Mouse (Mus musculus) liver, adult 2 months (tissue): ENCODE measurements around the gene Hps6. TPM values are rescaled to one million over a fixed set of nuclear protein-coding genes. Genes with fewer than 3 reads are reported as not detected.

Experiments
- DNase-seq: peaks from one replicate; pipeline ENCODE4 v3.0.0-alpha.2; 2011; ENCODE audit warnings: low read depth, low spot score; ENCODE audit errors: extremely low read depth
- H3K27ac ChIP-seq: fragments of 200-500 bp; replicated peaks from 2 replicates; pipeline ENCODE4 v1.5.1; 2012; ENCODE audit warnings: low read depth, mild to moderate bottlenecking, control low read depth, inconsistent platforms, low read length; ENCODE audit not compliant: insufficient read depth
- H3K27me3 ChIP-seq: fragments of 200-500 bp; 2 replicates; pipeline ENCODE4 v1.6.1; 2012; ENCODE audit warnings: mild to moderate bottlenecking, moderate library complexity, low read length, inconsistent platforms; ENCODE audit not compliant: control insufficient read depth, insufficient read depth
- H3K36me3 ChIP-seq: fragments of 200-500 bp; 2 replicates; pipeline ENCODE4 v1.6.1; 2012; ENCODE audit warnings: low read length, inconsistent platforms; ENCODE audit not compliant: control insufficient read depth, insufficient read depth
- H3K4me1 ChIP-seq: fragments of 200-500 bp; 2 replicates; pipeline ENCODE4 v1.6.1; 2011; ENCODE audit warnings: low read length; ENCODE audit not compliant: control insufficient read depth, insufficient read depth
- H3K4me3 ChIP-seq: fragments of 200-500 bp; 2 replicates; pipeline ENCODE4 v1.5.1; 2011; ENCODE audit warnings: low read depth, mild to moderate bottlenecking, control low read depth, low read length, moderate library complexity; ENCODE audit not compliant: insufficient read depth
- H3K79me2 ChIP-seq: fragments of 200-500 bp; 2 replicates; pipeline ENCODE4 v1.6.1; 2012; ENCODE audit warnings: inconsistent platforms, mild to moderate bottlenecking, low read length, moderate library complexity; ENCODE audit not compliant: control insufficient read depth, insufficient read depth
- H3K9ac ChIP-seq: fragments of 200-500 bp; 2 replicates; pipeline ENCODE4 v1.6.1; 2012; ENCODE audit warnings: low read depth, mild to moderate bottlenecking, control low read depth, inconsistent platforms, low read length
- CTCF ChIP-seq: fragments of 200-500 bp; IDR thresholded peaks from 2 replicates; pipeline ENCODE4 v1.5.1; 2011; ENCODE audit warnings: low read depth, low read length, control low read depth
- POLR2A ChIP-seq: fragments of 200-500 bp; IDR thresholded peaks from 2 replicates; pipeline ENCODE4 v1.6.1; 2011; ENCODE audit warnings: low read length, control low read depth; ENCODE audit not compliant: insufficient read depth; ENCODE audit errors: extremely low read depth
- WGBS: fragments of 180-500 bp; shearing (Covaris S2); methylation state at CpG from one replicate; pipeline ENCODE4 v1.1.7; 2018; 5-methylcytosine and 5-hydroxymethylcytosine counted together
- polyA plus RNA-seq: library from polyadenylated mRNA; depleted of rRNA; stranded (reverse); fragments of >200 nt; gene quantifications from 2 replicates; pipeline ENCODE4 v1.2.3, GENCODE M21; 2012
- total RNA-seq: library from RNA; depleted of rRNA; stranded (reverse); fragments of >200 nt; gene quantifications from 2 replicates; pipeline ENCODE4 v1.2.3, GENCODE M21; 2014

Gene Hps6
- total and polyA plus RNA-seq, 2 experiments, result 2.3 to 3.2 TPM

DNA sequence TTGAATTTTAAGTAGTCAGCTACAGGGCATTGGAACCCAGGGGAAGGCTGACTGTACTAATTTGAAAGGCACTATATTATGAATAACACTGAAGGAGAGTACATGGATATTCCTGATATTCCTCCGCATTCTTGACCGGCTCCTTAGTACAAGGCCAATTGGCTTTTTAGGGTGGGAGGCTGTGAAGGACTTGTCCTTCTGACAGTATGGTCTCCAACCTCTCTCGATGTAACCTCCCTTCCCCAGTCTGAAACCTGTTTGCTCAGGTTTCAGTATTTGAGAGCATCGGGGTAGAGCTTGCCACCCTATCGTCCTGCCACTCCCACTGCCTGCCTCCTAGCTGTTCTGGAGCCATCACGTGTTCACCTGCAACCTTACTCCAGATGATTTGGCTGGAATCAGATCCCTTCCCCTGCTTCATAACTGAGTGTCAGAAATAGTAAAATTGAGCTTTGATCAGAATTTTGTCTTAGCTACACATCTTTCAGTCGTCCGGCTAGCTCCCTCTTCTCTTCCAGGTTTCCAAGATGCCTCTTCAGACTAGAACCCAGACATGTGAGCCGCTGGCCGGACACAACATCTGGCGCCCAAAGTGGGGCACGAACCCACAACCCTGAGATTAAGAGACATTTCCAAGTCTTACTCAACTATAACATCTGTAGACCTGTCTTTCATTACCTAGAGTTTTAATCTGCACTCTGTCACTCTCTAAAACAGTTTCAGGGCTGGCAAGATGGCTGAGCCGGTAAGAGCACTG is 9.1 kb upstream of the Hps6 start:
- DNase-seq, result no peak
- WGBS, result 97% methylated on average over 13 of the region's 13 CpGs
- Histone ChIP-seq H3K79me2 (peaks cover 3% of the 10 kb centered on the region; the same call in 1 of the 2 replicates), H3K27ac (no peak overlapping the region), H3K36me3 (no peaks in the 10 kb centered on the region), H3K4me1 (peaks cover 2% of the 10 kb centered on the region; the same call in 1 of the 2 replicates), H3K4me3 (no peak overlapping the region), H3K9ac (no peak overlapping the region), H3K27me3 (no peaks in the 10 kb centered on the region)
- no peak for TF ChIP-seq CTCF
- no peak for TF ChIP-seq POLR2A

DNA sequence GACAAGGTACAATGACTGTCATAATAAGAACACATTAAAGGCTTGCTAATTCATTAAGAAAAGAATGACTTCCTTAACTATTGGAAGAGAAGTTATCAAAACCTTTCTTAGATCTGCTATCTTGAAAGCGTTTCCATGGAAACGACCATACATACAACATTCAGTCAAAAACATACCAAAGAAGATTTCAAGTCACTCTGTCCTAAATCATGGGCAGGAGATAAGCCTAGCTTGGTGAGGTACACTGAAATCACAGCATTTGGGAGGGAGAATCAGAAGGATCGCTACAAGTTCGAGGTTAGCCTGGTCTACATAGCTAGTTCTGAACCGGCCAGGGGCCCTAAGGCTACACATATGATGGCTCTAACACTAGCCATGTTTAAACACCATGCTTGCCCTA is 5.9 kb upstream of the Hps6 start:
- H3K27me3 ChIP-seq, result no peaks in the 10 kb centered on the region
- TF ChIP-seq CTCF, result no peak
- TF ChIP-seq POLR2A, result no peak
- peaks cover 2% of the 10 kb centered on the region; the same call in 1 of the 2 replicates for H3K4me1 ChIP-seq
- 48% methylated on average over 5 of the region's 5 CpGs for WGBS
- DNase-seq, result no peak
- H3K9ac ChIP-seq, result peak overlapping the region; percentile 77
- H3K27ac ChIP-seq, result peak overlapping the region; percentile 88
- H3K36me3 ChIP-seq, result no peaks in the 10 kb centered on the region
- no peaks in the 10 kb centered on the region for H3K79me2 ChIP-seq
- H3K4me3 ChIP-seq, result peak overlapping the region; percentile 68

DNA sequence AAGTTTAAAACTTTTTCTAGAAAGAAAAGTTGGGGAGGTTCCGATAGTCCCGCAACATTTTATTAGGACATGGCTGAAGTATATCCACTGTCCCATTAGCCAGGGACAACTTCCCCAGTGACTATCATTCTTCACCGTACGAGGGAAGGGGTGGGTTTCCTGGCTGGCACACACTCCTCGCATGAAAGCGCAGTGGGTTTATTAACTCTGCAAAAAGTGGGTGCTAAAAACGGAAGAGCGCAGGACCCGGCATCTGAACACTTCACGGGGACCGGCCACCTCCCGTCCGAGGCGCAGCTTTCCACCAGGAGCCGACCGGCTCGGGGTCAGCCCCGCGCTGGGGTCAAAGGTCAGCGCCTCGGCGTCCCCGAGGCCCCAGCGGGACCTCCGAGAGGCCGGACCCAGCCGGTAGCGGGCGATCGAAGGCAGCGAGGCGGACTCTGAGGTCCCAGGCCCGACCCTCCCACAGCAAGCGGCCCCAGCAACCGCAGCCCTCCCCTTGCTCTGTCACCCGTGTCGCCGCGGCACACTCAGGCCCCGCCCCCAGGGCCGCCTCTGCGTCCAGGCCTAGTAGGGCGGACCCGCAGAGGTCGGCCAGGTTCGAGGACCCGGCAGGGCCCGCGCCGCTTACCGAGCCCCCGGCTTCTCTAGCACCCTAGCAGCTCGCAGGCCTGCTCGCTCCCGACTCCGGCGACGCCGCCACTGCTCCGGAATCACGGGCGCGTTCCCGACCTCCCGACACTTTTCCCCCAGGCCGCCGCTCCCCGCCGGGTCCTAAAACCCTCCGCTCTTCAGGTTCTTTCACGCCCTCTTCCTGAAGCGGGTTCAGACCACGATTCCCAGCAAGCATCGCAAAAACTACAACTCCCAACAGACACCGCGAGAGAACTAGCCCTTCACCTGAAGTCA is 5.3 kb upstream of the Hps6 start, which contains the start of gene Armh3:
Armh3 (minus strand) TSS at position 704 of the 909 bp plus-strand sequence.
- peak; percentile 96 for DNase-seq
- H3K27me3 ChIP-seq, result no peaks in the 10 kb centered on the region
- no peaks in the 10 kb centered on the region for H3K79me2 ChIP-seq
- H3K27ac ChIP-seq, result peak within 1 kb of the TSS; percentile 88
- TF ChIP-seq POLR2A (no peak), CTCF (no peak)
- H3K4me1 ChIP-seq, result peaks cover 2% of the 10 kb centered on the region; the same call in 1 of the 2 replicates
- H3K36me3 ChIP-seq, result no peaks in the 10 kb centered on the region
- H3K9ac ChIP-seq, result peak within 1 kb of the TSS; percentile 77
- peak within 1 kb of the TSS; percentile 68 for H3K4me3 ChIP-seq
- under 1% methylated on average over 73 of the region's 76 CpGs for whole genome bisulfite sequencing

DNA sequence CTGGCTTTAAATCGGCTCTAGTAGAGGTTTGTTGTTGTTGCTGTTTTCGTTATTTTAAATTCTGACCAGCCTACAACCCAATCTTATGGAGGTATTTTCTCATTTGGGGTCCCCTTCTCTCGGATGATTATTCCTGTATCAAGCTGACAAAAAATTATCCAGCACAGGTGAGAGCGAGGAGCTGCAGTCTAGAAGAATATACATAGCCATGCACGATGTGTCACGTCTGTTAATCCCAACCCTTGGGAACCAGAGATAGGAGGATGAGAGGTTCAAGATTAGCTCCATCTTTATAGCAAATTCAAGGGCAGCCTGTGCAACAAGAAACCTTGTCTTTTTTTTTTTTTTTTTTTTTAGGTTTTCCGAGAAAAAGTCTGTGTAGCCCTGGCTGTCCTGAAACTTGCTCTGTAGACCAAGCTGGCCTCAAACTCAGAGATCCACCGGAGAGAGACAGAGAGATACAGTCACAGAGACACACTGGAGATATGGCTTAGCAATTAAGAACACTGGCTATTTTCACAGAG is 4.6 kb upstream of the Hps6 start:
- no peak for DNase-seq
- Histone ChIP-seq H3K27ac (no peak overlapping the region), H3K4me1 (peaks cover 2% of the 10 kb centered on the region; the same call in 1 of the 2 replicates), H3K27me3 (no peaks in the 10 kb centered on the region), H3K79me2 (peaks cover 3% of the 10 kb centered on the region; the same call in 1 of the 2 replicates), H3K9ac (peak overlapping the region; percentile 19), H3K36me3 (no peaks in the 10 kb centered on the region), H3K4me3 (peak overlapping the region; percentile 68)
- WGBS, result 7% methylated on average over 8 of the region's 8 CpGs
- TF ChIP-seq POLR2A (0 out of 2 replicates have a peak, but pooled peaks have one; percentile 27), CTCF (no peak)

DNA sequence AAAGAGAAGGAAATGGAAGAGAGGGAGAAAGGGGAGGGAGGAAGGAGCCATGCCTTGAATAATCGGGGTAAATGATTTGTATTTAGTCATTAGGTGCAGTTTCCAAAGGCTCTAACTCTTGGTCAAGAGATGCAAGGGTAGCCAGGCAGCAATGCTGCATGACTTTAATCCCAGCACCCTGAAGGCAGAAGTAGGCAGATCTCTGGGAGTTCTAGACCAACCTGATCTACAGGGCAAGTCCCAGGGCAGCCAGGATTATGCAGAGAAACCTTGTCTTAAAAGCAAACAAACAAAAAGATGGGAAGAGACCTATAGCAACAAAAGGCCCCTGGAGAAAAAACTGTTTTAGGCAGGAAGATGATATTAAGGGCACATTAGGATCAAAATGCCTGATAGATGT is 3.9 kb upstream of the Hps6 start:
- 78% methylated on average over 1 of the region's 1 CpGs for WGBS
- TF ChIP-seq CTCF (no peak), POLR2A (no peak)
- no peaks in the 10 kb centered on the region for H3K27me3 ChIP-seq
- H3K4me1 ChIP-seq, result peaks cover 7% of the 10 kb centered on the region; the same call in 1 of the 2 replicates
- no peak overlapping the region for H3K4me3 ChIP-seq
- no peaks in the 10 kb centered on the region for H3K36me3 ChIP-seq
- H3K9ac ChIP-seq, result no peak overlapping the region
- no peak for DNase-seq
- H3K79me2 ChIP-seq, result peaks cover 5% of the 10 kb centered on the region; the same call in 1 of the 2 replicates
- H3K27ac ChIP-seq, result no peak overlapping the region
